Mouse (Mus musculus) lung, postnatal 0 days (tissue): ENCODE data around the gene Pde11a.

Source experiments
- CTCF ChIP-seq: IDR thresholded peaks from 2 replicates; pipeline ENCODE4 v1.5.1; 2016; ENCODE audit warnings: antibody characterized with exemption, mild to moderate bottlenecking
- EP300 ChIP-seq: IDR thresholded peaks from 2 replicates; pipeline ENCODE4 v1.6.1; 2016; ENCODE audit warnings: antibody characterized with exemption, mild to moderate bottlenecking, control low read depth

GRCm38 (mm10) chr2:76114734-76115133 lies 223.8 kb downstream of the Pde11a start:
- peak; percentile 89 for TF ChIP-seq CTCF
- no peak for TF ChIP-seq EP300
